In genomic region chr13:13783296-13783695, GRCm38 (mm10) we compare ENCODE assay signal across 9 mouse cellular contexts. TPM values are rescaled to one million over a fixed set of nuclear protein-coding genes. Genes with fewer than 3 reads are reported as not detected.
DNase-seq lines count a peak whose midpoint lies in the region; ATAC-seq and TF ChIP-seq lines count a peak whose summit lies in the region.
"Had no signal": no experiment of that assay in that cellular context is flagged by ENCODE, and none has a peak within 500 bp of the region (broad histone marks: within the 10 kb centered on the region; RNA-seq: fewer than 3 reads in every experiment).

No protein-coding gene starts in this region.

- no peak for DNase-seq in heart, postnatal 25 days (ENCODE audit: low spot score)
- DNase-seq in embryonic facial prominence, embryonic 10.5 days (ENCODE audit: low spot score): no peak
- no peak for DNase-seq in forebrain, postnatal 0 days
- DNase-seq in midbrain, embryonic 14.5 days: no peak
- DNase-seq in cerebellum, adult 9-10 months: no peak
- no peak for DNase-seq in ovary, postnatal 36 days (ENCODE audit: low spot score)

- H3K27me3 ChIP-seq in heart, embryonic 15.5 days: peaks cover 54% of the 10 kb centered on the region
- peaks cover 59% of the 10 kb centered on the region for H3K27me3 ChIP-seq in embryonic facial prominence, embryonic 10.5 days (replicated peaks; ENCODE audit: low read depth, poor library complexity, severe bottlenecking)
- no peaks in the 10 kb centered on the region for H3K27me3 ChIP-seq in forebrain, postnatal 0 days (ENCODE audit: insufficient read depth, low read length)
- peaks cover 5% of the 10 kb centered on the region; the same call in 1 of the 2 replicates for H3K27me3 ChIP-seq in midbrain, embryonic 14.5 days (ENCODE audit: control insufficient read depth, insufficient read depth, low read length)
- H3K27me3 ChIP-seq: CH12.LX had no signal

- peak overlapping the region; percentile 95 for H3K4me2 ChIP-seq in heart, embryonic 15.5 days
- peak overlapping the region; percentile 78; the same call in 1 of the 2 replicates for H3K4me2 ChIP-seq in forebrain, postnatal 0 days (ENCODE audit: low read depth)
- H3K4me2 ChIP-seq in midbrain, embryonic 14.5 days (ENCODE audit: low read length): peak overlapping the region; percentile 76

- intact Hi-C loops in heart, postnatal 25 days (cut with DNase I): no loop called here

- H3K9ac ChIP-seq in heart, embryonic 15.5 days: no peak overlapping the region
- no peak overlapping the region for H3K9ac ChIP-seq in forebrain, postnatal 0 days
- no peak overlapping the region; the same call in 1 of the 2 replicates for H3K9ac ChIP-seq in midbrain, embryonic 14.5 days (replicated peaks; ENCODE audit: low read length)

- no peak for TF ChIP-seq CTCF in forebrain, postnatal 0 days (IDR thresholded peaks at IDR 0.05; ENCODE audit: low read depth)

- no peak for ATAC-seq in heart, embryonic 15.5 days (replicated peaks; ENCODE audit: insufficient number of reproducible peaks, insufficient read depth, low FRiP score, low read depth)
- no peak for ATAC-seq in forebrain, postnatal 0 days
- no peak for ATAC-seq in midbrain, embryonic 14.5 days (ENCODE audit: low FRiP score, low TSS enrichment)
- no peak for ATAC-seq in megakaryocyte, adult 5-6 weeks (ENCODE audit: poor library complexity, severe bottlenecking)

- H3K36me3 ChIP-seq in heart, embryonic 15.5 days: no peaks in the 10 kb centered on the region
- no peaks in the 10 kb centered on the region for H3K36me3 ChIP-seq in embryonic facial prominence, embryonic 10.5 days (replicated peaks)
- no peaks in the 10 kb centered on the region for H3K36me3 ChIP-seq in forebrain, postnatal 0 days (ENCODE audit: insufficient read depth)
- no peaks in the 10 kb centered on the region for H3K36me3 ChIP-seq in midbrain, embryonic 14.5 days (ENCODE audit: control insufficient read depth, insufficient read depth, low read length)

- H3K9me3 ChIP-seq in heart, embryonic 15.5 days (replicated peaks): no peaks in the 10 kb centered on the region
- H3K9me3 ChIP-seq in embryonic facial prominence, embryonic 10.5 days: no peaks in the 10 kb centered on the region
- no peaks in the 10 kb centered on the region for H3K9me3 ChIP-seq in forebrain, postnatal 0 days (ENCODE audit: low read length)
- no peaks in the 10 kb centered on the region for H3K9me3 ChIP-seq in midbrain, embryonic 14.5 days (ENCODE audit: control insufficient read depth, low read length)

- peak overlapping the region; percentile 57 for H3K4me3 ChIP-seq in heart, embryonic 15.5 days
- H3K4me3 ChIP-seq in embryonic facial prominence, embryonic 10.5 days: peak overlapping the region; percentile 69; the same call in 1 of the 2 replicates
- H3K4me3 ChIP-seq in forebrain, postnatal 0 days (ENCODE audit: low read depth, low read length): peak overlapping the region; percentile 65; the same call in 1 of the 2 replicates
- H3K4me3 ChIP-seq in midbrain, embryonic 14.5 days (replicated peaks; ENCODE audit: low read depth, low read length): peak overlapping the region; percentile 59; the same call in 1 of the 2 replicates

- 32% methylated on average over 7 of the region's 7 CpGs for WGBS in heart, embryonic 15.5 days
- 47% methylated on average over 7 of the region's 7 CpGs for WGBS in embryonic facial prominence, embryonic 10.5 days
- 47% methylated on average over 7 of the region's 7 CpGs for WGBS in forebrain, postnatal 0 days
- 49% methylated on average over 7 of the region's 7 CpGs for whole genome bisulfite sequencing in midbrain, embryonic 14.5 days

- H3K4me1 ChIP-seq in heart, embryonic 15.5 days (replicated peaks): peaks cover 26% of the 10 kb centered on the region
- peaks cover 19% of the 10 kb centered on the region for H3K4me1 ChIP-seq in embryonic facial prominence, embryonic 10.5 days
- peaks cover 3% of the 10 kb centered on the region; the same call in 1 of the 2 replicates for H3K4me1 ChIP-seq in forebrain, postnatal 0 days (ENCODE audit: insufficient read depth)
- no peaks in the 10 kb centered on the region for H3K4me1 ChIP-seq in midbrain, embryonic 14.5 days (ENCODE audit: control insufficient read depth, insufficient read depth, low read length)

- no peak overlapping the region for H3K27ac ChIP-seq in heart, embryonic 15.5 days
- H3K27ac ChIP-seq in embryonic facial prominence, embryonic 10.5 days (replicated peaks): no peak overlapping the region
- H3K27ac ChIP-seq in forebrain, postnatal 0 days (ENCODE audit: low read depth, low read length): no peak overlapping the region
- H3K27ac ChIP-seq in midbrain, embryonic 14.5 days (replicated peaks; ENCODE audit: low read depth, low read length): no peak overlapping the region

RNA-seq across cellular contexts. Expression of gene Gng4, which starts 0.6 kb away (rescaled TPM):
- 0.19 and 0.75 TPM in 2 replicates for polyA plus RNA-seq in heart, embryonic 15.5 days (2015; fragmentation: Nextera tagmentation; extraction: Ambion mirVana)
- total RNA-seq in heart, postnatal 25 days (2021): under 1 TPM; 0.49 to 0.89 TPM
- polyA plus RNA-seq in embryonic facial prominence, embryonic 10.5 days (2016; fragmentation: Nextera tagmentation; extraction: Ambion mirVana): 0.42 and 0.74 TPM in 2 replicates
- 88.4 and 114 TPM in 2 replicates for total RNA-seq in forebrain, postnatal 0 days (2014; rRNA removed)
- polyA plus RNA-seq in forebrain, postnatal 0 days (2015; fragmentation: Nextera tagmentation; extraction: Ambion mirVana): 71.2 and 91.4 TPM in 2 replicates
- polyA plus RNA-seq in midbrain, embryonic 14.5 days (2014; fragmentation: Nextera tagmentation; extraction: Ambion mirVana): 42.1 and 49.1 TPM in 2 replicates
- not detected in 2 replicates for total RNA-seq in megakaryocyte, adult 5-6 weeks (2015)
- not detected in 2 replicates for total RNA-seq in megakaryocyte, adult 5-6 weeks (2017)
- total RNA-seq: CH12.LX had no signal

Comparison
In these comparisons a context has a peak if more than half of its experiments do, and no peak if none do; other contexts are left out.
1. RNA of gene Gng4, which starts 0.6 kb away (polyA plus RNA-seq): 71.2 to 91.4 TPM in forebrain, postnatal 0 days and 42.1 to 49.1 TPM in midbrain, embryonic 14.5 days; 0.42 to 0.74 TPM in embryonic facial prominence, embryonic 10.5 days and 0.19 to 0.75 TPM in heart, embryonic 15.5 days; every median in the first group is over 10 times any median in the second.
2. Peak in every context shown above with its lines, with median percentiles within 50 percentile points of each other: H3K4me2 ChIP-seq and H3K4me3 ChIP-seq.